Mouse (Mus musculus) kidney, adult 2 months (tissue): Measurements from ENCODE around the gene Slit1.

Experiments used
- CTCF ChIP-seq: fragments of 200-500 bp; conservative IDR thresholded peaks from 2 replicates; pipeline ENCODE4 v1.5.1; 2011; ENCODE audit warnings: low read depth, mild to moderate bottlenecking, control low read depth, low read length, moderate library complexity, mixed read lengths; ENCODE audit not compliant: insufficient read depth, insufficient read length
- POLR2A ChIP-seq: fragments of 200-500 bp; IDR thresholded peaks from one replicate; pipeline ENCODE4 v1.6.1; 2011; ENCODE audit warnings: low read depth, low read length, control low read depth

GRCm38 (mm10) chr19:41591808-41592207 lies 151.7 kb downstream of the Slit1 start:
- no peak for TF ChIP-seq POLR2A
- no peak for TF ChIP-seq CTCF
